Mouse (Mus musculus) heart, postnatal 36 days (tissue): ENCODE measurements around the gene Txndc9. TPM values are rescaled to one million over a fixed set of nuclear protein-coding genes. Genes with fewer than 3 reads are reported as not detected.
"Not testable (repeated sequence)": the region's sequence is repeated elsewhere in the genome, so short reads cannot be mapped to it uniquely, and the experiment has no call there.

Experiments
- DNase-seq, 2 experiments: peaks; one replicate each; pipeline ENCODE4 v3.0.0; 2021 to 2022
- intact Hi-C: fragments of 180-260 bp; cut with DNase I; formaldehyde crosslinking; loops from one replicate; pipeline ENCODE4 v1.15.1; 2025
- total RNA-seq, 2 experiments: library from RNA; stranded (reverse); gene quantifications; 2 replicates each; pipeline ENCODE4 v1.2.3; 2021

Txndc9 gene
- total RNA-seq, 2 experiments from 2014 or later: 46.8 to 54.5 TPM

- DNase-seq: no peak
Observed at GRCm38 (mm10) chr1:37977303-37977702, 20.4 kb downstream of the Txndc9 start.

DNA sequence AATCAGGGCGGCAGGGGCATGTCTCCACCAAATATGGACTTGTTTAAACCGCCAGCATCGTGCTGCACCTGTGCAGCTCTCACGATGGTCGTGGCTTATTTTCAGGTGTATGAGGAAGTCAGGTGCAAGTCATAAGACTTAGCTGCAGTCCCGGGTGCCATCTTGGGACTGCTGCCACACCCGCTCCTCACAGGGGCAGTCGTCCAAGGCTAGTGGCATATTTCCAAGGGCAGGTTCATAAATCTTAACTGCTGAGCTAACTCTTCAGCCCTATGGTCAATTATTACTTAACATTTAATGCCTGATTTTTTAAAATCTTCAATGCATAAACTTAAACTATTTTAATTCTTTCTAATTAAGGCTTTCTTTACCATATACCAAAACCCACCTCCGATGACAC is 21.0 kb downstream of the Txndc9 start:
- intact Hi-C loops: not testable (repeated sequence)

More at GRCm38 (mm10) chr1:37977303-37977702, 20.4 kb downstream of the Txndc9 start:
- intact Hi-C loops: no loop called here

DNA sequence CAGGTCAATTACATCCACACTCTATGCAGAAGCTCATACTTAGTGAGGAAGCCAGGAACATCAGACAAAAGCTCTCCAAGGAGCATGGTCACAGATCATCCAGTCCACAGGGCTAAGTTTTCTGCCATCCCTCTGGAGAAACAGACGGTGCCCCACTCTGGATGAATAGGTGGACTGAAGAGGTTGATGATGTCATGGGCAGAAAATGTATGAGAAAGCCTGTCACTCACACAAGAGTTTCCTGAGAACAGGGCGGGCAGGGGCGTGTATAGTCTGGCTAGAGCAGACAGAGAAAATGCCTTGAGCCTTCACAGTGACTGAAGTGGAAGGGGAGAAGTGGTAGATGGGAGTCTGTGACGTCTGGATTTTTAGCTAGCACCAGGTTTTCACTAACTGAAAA is 26.2 kb downstream of the Txndc9 start:
- DNase-seq: no peak
- intact Hi-C loops: no loop called here

More for the DNA sequence above, 21.0 kb downstream of the Txndc9 start:
- DNase-seq: not testable (repeated sequence)

- DNase-seq: no peak
- intact Hi-C loops: no loop called here
Observed at GRCm38 (mm10) chr1:37968746-37969145, 28.9 kb downstream of the Txndc9 start.

DNA sequence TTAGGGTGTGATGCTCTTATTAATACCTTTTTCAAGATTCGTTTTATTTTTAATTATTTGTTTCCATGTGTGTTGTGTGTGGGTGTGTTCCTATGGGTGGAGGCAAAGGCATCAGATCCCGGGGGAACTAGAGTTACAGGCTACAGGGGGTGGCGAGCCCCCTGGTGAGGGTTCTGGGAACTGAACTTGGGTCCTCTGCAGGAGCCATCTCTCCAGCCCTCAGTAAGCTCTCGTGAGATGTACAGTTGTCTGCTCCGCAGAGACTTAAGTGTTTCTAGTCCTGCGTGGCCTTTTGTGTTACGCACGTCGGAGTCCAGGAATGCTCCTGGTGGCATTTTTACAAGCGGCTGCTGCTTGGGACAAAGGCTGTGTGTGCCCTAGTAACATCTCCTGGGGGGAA is 32.1 kb downstream of the Txndc9 start:
- intact Hi-C loops: no loop called here
- no peak for DNase-seq

DNA sequence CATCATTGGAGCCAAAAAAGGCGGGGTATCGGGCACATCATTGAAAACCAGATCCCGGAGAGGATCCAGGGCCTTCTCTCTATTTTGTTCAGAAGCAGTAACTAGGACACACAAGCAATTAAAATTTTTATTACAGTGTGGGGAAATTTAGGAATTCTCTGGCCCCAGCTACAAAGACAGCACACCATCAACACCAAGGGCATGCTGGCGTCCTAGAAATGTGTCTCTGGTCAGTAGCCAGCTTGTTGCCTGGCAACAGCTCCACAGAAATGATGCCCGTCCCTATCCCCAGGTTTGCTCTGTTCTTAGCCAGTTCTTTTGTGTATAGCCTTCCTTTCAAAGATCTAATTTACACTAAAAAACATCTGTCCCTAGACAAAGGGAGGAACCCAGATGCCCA is 38.2 kb downstream of the Txndc9 start:
- no peak for DNase-seq
- intact Hi-C loops: no loop called here

DNA sequence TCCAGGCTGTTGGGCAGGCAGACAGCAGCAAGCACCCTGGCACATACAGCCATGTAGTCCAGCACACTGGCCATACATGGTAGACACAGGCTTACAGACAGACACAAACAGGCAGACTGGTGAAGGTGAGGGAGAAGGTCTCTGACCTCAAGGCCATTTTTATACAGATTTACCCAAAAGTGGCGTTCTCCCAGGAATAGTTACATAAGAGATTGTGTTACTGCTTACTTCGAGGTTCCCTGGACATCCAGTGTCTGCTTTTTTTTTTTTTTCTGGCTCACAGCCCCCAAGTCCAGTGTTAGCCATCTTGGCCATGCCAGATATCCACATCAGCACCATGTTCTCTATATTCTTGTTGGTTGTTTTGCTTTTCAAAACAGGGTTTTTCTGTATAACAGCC is 39.2 kb downstream of the Txndc9 start:
- intact Hi-C loops: no loop called here
- no peak for DNase-seq

- DNase-seq: no peak
- intact Hi-C loops: no loop called here
Observed at GRCm38 (mm10) chr1:37957659-37958058, 40.0 kb downstream of the Txndc9 start, which contains the start of gene Lyg1. TSS of gene Lyg1 (minus strand) at chr1:37957759.

DNA sequence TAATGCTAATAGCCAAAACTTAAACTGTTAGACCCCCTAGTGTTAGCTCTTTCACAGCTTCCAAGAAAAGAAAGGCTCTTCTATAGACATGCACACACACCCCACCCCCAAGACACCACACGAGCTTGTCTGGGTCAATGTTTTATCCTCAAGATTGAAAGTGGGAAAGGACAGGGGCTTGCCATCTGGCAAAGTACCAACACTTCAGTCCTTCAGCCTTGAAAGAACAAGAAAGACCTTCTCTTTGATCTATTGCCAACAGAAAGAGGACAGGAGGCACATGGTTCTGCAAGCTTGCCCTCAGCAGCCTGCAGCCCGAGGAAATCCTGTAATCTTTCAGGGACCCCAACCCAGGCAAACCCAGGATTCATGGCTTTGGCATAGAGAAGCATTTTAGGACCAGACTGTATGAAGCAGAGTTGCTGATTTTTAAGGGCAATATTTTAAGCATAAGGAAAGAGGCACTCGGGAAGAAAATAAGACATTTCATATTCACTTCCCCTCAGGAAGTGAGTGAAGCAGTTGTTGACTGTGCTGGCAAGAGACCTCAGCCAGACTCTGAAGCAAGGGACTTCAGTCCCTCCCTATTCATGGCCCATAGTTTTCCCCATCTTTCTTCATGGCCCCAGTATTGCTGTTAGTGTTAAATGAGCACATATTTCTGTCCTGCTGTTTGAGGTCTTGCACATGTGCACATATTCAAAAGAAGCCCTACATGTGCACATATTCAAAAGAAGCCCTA is 40.8 kb downstream of the Txndc9 start:
- intact Hi-C loops: no loop called here

GRCm38 (mm10) chr1:37955251-37955650 is 42.4 kb downstream of the Txndc9 start:
- intact Hi-C loops: no loop called here
- no peak for DNase-seq

More for the DNA sequence above, 40.8 kb downstream of the Txndc9 start:
- DNase-seq: no peak

DNA sequence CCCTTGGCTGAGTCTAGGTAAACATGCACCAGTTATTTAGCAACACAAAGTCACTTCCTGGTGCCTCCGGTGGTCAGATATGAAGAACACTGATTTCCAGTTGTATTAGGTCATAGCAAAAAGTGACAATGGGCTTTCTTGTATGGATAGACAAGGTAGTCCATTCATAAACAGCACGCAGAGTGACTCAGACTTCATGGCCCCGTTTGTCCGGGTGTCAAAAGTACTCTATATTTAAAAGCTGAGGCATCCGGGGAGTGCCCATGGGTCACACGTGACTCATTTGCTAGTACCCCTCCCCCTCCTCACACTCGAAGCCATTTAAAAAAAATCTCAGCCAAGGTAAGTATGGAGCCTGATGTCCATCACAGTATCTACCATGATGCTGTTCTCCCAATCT is 42.9 kb downstream of the Txndc9 start:
- no peak for DNase-seq
- intact Hi-C loops: no loop called here

- intact Hi-C loops: no loop called here
- no peak for DNase-seq
Observed at GRCm38 (mm10) chr1:37948906-37949305, 48.8 kb downstream of the Txndc9 start.

Other genes starting within 250 kb of the Txndc9 start
- 1 to 10 TPM; 3.8 to 3.9 TPM for gene Tsga10, start 131.5 kb downstream of the Txndc9 start, total RNA-seq
- gene Lipt1, start 126.2 kb downstream of the Txndc9 start, total RNA-seq: 10 to 100 TPM; 12.2 to 12.3 TPM
- gene Mitd1, start 107.5 kb downstream of the Txndc9 start, total RNA-seq: 1 to 10 TPM; 3.4 to 4.9 TPM
- gene Mrpl30, start 107.4 kb downstream of the Txndc9 start, total RNA-seq: 100 to 1,000 TPM; 396 to 431 TPM
- not detected for gene Lyg2, start 81.4 kb downstream of the Txndc9 start, total RNA-seq
- gene Lyg1, start 40.1 kb downstream of the Txndc9 start, total RNA-seq: not detected
- 10 to 100 TPM; 46.6 to 47.1 TPM for gene Eif5b, start 117 bp upstream of the Txndc9 start, total RNA-seq
- gene Rev1, start 131.9 kb upstream of the Txndc9 start, total RNA-seq: 10 to 100 TPM; 14.9 to 17.1 TPM